Mouse (Mus musculus) MEL-GATA-1-ER (cell line): Measurements from ENCODE around the gene Iah1.

Experiments used
- DNase-seq: peaks from one replicate; pipeline ENCODE4 v3.0.0-alpha.2; 2012; ENCODE audit warnings: low read depth; ENCODE audit errors: extremely low read depth

The Iah1 gene

DNA sequence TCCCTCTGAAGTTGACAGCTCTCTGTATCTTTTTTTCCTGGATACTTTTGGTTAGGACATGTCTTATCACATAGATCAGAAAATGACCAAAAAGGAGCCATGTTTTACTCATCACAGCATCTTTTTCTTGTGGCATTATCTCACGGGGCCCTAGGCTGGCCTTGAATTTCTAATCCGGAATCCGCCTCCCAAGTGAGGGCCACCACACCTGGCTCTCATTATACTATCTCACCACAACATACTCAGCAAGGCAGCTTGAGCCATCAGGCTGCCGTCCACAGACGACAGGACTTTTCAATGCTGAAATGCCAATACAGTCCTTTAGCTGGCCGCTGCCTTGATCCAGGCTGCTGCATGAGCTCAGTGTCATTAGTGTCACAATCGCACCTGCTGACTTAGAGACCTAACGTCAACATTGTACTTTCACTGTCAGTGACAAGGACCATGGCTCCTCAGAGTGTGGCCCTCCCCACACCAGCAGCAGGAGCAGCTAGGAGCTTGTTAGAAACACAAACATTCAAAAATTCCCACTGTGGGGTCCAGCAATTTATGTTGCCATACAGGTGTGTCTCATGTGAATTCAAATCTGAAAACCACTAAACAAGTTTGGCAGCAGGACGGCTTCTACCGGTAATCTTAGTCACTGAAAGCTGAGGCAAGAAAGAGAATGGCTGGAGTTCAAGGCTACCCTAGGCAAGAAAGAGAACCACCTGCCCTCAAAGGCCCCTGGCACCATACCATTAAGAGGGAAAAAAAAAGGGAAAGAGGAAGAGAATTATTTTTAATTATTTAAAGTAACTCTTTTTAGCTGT, 48.6 kb downstream of the Iah1 start:
- DNase-seq = no peak

GRCm38 (mm10) chr12:21368376-21369086, 52.3 kb downstream of the Iah1 start:
- no peak for DNase-seq

GRCm38 (mm10) chr12:21369087-21369410, 52.9 kb downstream of the Iah1 start:
- DNase-seq = no peak

GRCm38 (mm10) chr12:21370035-21370611, 53.9 kb downstream of the Iah1 start:
- no peak for DNase-seq

DNA sequence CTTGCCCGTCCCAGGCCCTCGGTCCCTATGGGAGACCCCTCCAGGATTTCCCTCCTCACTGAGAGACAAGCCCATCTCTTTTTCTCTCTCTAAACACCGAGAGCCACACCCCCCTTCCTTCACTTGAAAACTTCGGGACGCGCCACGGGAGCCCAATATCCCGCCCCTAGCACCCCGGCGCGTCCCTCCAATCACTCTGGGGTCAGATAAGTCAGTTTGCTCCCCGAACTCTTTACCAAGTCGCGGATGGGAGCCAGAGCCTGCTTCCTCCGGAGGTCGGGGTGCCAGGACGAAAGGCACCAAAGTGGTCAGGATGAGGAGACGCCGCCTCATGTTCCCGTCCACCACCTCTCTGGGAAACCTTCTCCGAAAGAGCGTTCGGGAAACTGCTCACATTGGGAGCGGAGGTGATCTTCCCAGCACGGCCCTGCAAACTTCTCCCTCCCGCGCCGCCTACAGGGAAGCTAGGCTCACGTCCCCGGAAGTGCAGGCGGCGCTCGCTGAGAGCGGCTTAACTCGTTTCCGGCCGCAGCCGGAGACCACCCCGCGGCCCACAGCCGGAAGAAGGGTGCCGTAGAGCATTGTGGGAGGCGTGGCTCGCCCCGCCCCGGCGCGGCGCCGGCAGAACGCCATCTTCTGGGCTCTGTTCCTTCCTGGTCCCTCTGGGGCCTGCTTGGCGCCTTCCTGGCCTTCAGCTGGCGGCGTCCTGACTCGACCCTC, 57.1 kb downstream of the Iah1 start, which contains the start of gene Adam17:
Gene Adam17 (minus strand): TSS at position 533 of the 720 bp plus-strand sequence.
- DNase-seq = peak; percentile 71
